Mouse (Mus musculus) heart, embryonic 13.5 days (tissue): ENCODE measurements at regions not wholly inside any gene's neighbourhood (a gene's known extent, or its start where the extent isn't known, plus 50 kb on each side); places are given as distances from the start of the nearest gene placed in this dataset.
A peak's percentile ranks its signal among the peaks of the same experiment; 100 is the strongest.

Source experiments
- ATAC-seq: fragments of 200-750 bp; cut with Nextera tagmentation; 2 replicates; pipeline ENCODE4 v1.8.0; 2017; ENCODE audit warnings: moderate TSS enrichment; ENCODE audit not compliant: insufficient number of reproducible peaks, low FRiP score, low TSS enrichment; ENCODE audit errors: extremely low read depth
- H3K27ac ChIP-seq: fragments of 300-500 bp; sonication (generic); replicated peaks from 2 replicates; pipeline ENCODE4 v1.5.1; 2015; ENCODE audit warnings: moderate library complexity, mild to moderate bottlenecking, inconsistent platforms
- H3K27me3 ChIP-seq: fragments of 300-500 bp; sonication (generic); replicated peaks from 2 replicates; pipeline ENCODE4 v1.6.1; 2015; ENCODE audit warnings: mild to moderate bottlenecking, inconsistent platforms
- H3K36me3 ChIP-seq: fragments of 300-500 bp; sonication (generic); 2 replicates; pipeline ENCODE4 v1.6.1; 2015; ENCODE audit warnings: mild to moderate bottlenecking, inconsistent platforms
- H3K4me1 ChIP-seq: fragments of 300-500 bp; sonication (generic); 2 replicates; pipeline ENCODE4 v1.6.1; 2015; ENCODE audit warnings: inconsistent platforms
- H3K4me2 ChIP-seq: fragments of 300-500 bp; sonication (generic); 2 replicates; pipeline ENCODE4 v1.6.1; 2015; ENCODE audit warnings: inconsistent platforms, mild to moderate bottlenecking, moderate library complexity
- H3K4me3 ChIP-seq: fragments of 300-500 bp; sonication (generic); 2 replicates; pipeline ENCODE4 v1.5.1; 2015; ENCODE audit warnings: moderate library complexity, mild to moderate bottlenecking, inconsistent platforms
- H3K9ac ChIP-seq: fragments of 300-500 bp; sonication (generic); 2 replicates; pipeline ENCODE4 v1.6.1; 2015; ENCODE audit warnings: inconsistent platforms, mild to moderate bottlenecking, moderate library complexity
- H3K9me3 ChIP-seq: fragments of 300-500 bp; sonication (generic); 2 replicates; pipeline ENCODE4 v1.6.1; 2016; ENCODE audit warnings: inconsistent platforms
- WGBS: fragments of 180-500 bp; shearing (Covaris S2); methylation state at CpG from one replicate; pipeline ENCODE4 v1.1.7; 2015; ENCODE audit warnings: mixed read lengths; 5-methylcytosine and 5-hydroxymethylcytosine counted together

GRCm38 (mm10) chr13:102275296-102275695 is 418.1 kb upstream of the Cd180 start:
- Histone ChIP-seq H3K36me3 (no peaks in the 10 kb centered on the region), H3K27me3 (no peaks in the 10 kb centered on the region), H3K27ac (no peak overlapping the region), H3K4me2 (no peak overlapping the region), H3K9ac (no peak overlapping the region), H3K4me1 (no peaks in the 10 kb centered on the region), H3K9me3 (no peaks in the 10 kb centered on the region), H3K4me3 (no peak overlapping the region)
- ATAC-seq, result no peak
- WGBS, result 85% methylated on average over 2 of the region's 2 CpGs

- Histone ChIP-seq H3K4me2 (no peak overlapping the region), H3K9ac (no peak overlapping the region), H3K36me3 (no peaks in the 10 kb centered on the region), H3K27ac (no peak overlapping the region), H3K4me1 (no peaks in the 10 kb centered on the region), H3K27me3 (no peaks in the 10 kb centered on the region), H3K9me3 (no peaks in the 10 kb centered on the region), H3K4me3 (no peak overlapping the region)
- ATAC-seq, result no peak
Measured at GRCm38 (mm10) chr13:102276885-102277284, 416.5 kb upstream of the Cd180 start.

GRCm38 (mm10) chr13:102280198-102280597 is 413.2 kb upstream of the Cd180 start:
- H3K9me3 ChIP-seq, result no peaks in the 10 kb centered on the region
- no peaks in the 10 kb centered on the region for H3K4me1 ChIP-seq
- no peak overlapping the region for H3K9ac ChIP-seq
- no peak for ATAC-seq
- 79% methylated on average over 3 of the region's 3 CpGs for whole genome bisulfite sequencing
- no peaks in the 10 kb centered on the region for H3K27me3 ChIP-seq
- H3K4me3 ChIP-seq, result no peak overlapping the region
- H3K4me2 ChIP-seq, result no peak overlapping the region
- no peak overlapping the region for H3K27ac ChIP-seq
- H3K36me3 ChIP-seq, result no peaks in the 10 kb centered on the region

- 68% methylated on average over 2 of the region's 2 CpGs for WGBS
- H3K4me2 ChIP-seq, result no peak overlapping the region
- no peak overlapping the region for H3K9ac ChIP-seq
- no peaks in the 10 kb centered on the region for H3K9me3 ChIP-seq
- no peaks in the 10 kb centered on the region for H3K36me3 ChIP-seq
- no peak overlapping the region for H3K27ac ChIP-seq
- no peaks in the 10 kb centered on the region for H3K4me1 ChIP-seq
- ATAC-seq, result no peak
- no peaks in the 10 kb centered on the region for H3K27me3 ChIP-seq
- no peak overlapping the region for H3K4me3 ChIP-seq
Measured at GRCm38 (mm10) chr13:102294451-102294850, 398.9 kb upstream of the Cd180 start.

GRCm38 (mm10) chr13:102295079-102295478 is 398.3 kb upstream of the Cd180 start:
- Histone ChIP-seq H3K4me1 (no peaks in the 10 kb centered on the region), H3K27ac (no peak overlapping the region), H3K27me3 (no peaks in the 10 kb centered on the region), H3K36me3 (no peaks in the 10 kb centered on the region), H3K9ac (no peak overlapping the region), H3K9me3 (no peaks in the 10 kb centered on the region), H3K4me2 (no peak overlapping the region), H3K4me3 (no peak overlapping the region)
- no peak for ATAC-seq
- WGBS, result 68% methylated on average over 11 of the region's 11 CpGs

- ATAC-seq, result no peak
- WGBS, result 79% methylated on average over 2 of the region's 2 CpGs
- Histone ChIP-seq H3K4me1 (no peaks in the 10 kb centered on the region), H3K9ac (no peak overlapping the region), H3K9me3 (no peaks in the 10 kb centered on the region), H3K36me3 (no peaks in the 10 kb centered on the region), H3K27me3 (no peaks in the 10 kb centered on the region), H3K27ac (no peak overlapping the region), H3K4me3 (no peak overlapping the region), H3K4me2 (no peak overlapping the region)
Measured at GRCm38 (mm10) chr13:102307983-102308382, 385.4 kb upstream of the Cd180 start.

- Histone ChIP-seq H3K9ac (no peak overlapping the region), H3K27me3 (no peaks in the 10 kb centered on the region), H3K4me1 (no peaks in the 10 kb centered on the region), H3K27ac (no peak overlapping the region), H3K4me3 (no peak overlapping the region), H3K9me3 (no peaks in the 10 kb centered on the region), H3K36me3 (no peaks in the 10 kb centered on the region), H3K4me2 (no peak overlapping the region)
- 38% methylated on average over 3 of the region's 3 CpGs for WGBS
- ATAC-seq, result no peak
Measured at GRCm38 (mm10) chr13:102312096-102312495, 381.3 kb upstream of the Cd180 start.

GRCm38 (mm10) chr13:102315921-102316692 is 377.3 kb upstream of the Cd180 start:
- no peak for ATAC-seq
- 75% methylated on average over 3 of the region's 3 CpGs for WGBS
- peaks cover 16% of the 10 kb centered on the region for H3K4me1 ChIP-seq

GRCm38 (mm10) chr13:102318891-102319404 is 374.4 kb upstream of the Cd180 start:
- WGBS, result 60% methylated on average over 4 of the region's 4 CpGs
- ATAC-seq, result no peak

More at GRCm38 (mm10) chr13:102315921-102316692, 377.3 kb upstream of the Cd180 start:
- Histone ChIP-seq H3K27me3 (no peaks in the 10 kb centered on the region), H3K36me3 (no peaks in the 10 kb centered on the region), H3K9me3 (no peaks in the 10 kb centered on the region), H3K4me2 (no peak overlapping the region), H3K9ac (no peak overlapping the region), H3K4me3 (no peak overlapping the region), H3K27ac (no peak overlapping the region)

GRCm38 (mm10) chr13:102319453-102319852 is 373.9 kb upstream of the Cd180 start:
- WGBS, result 22% methylated on average over 2 of the region's 2 CpGs
- H3K4me2 ChIP-seq, result no peak overlapping the region
- 0 out of 2 replicates have a peak, but pooled peaks have one; percentile 14 for ATAC-seq
- H3K36me3 ChIP-seq, result no peaks in the 10 kb centered on the region
- peaks cover 28% of the 10 kb centered on the region for H3K4me1 ChIP-seq
- no peaks in the 10 kb centered on the region for H3K9me3 ChIP-seq
- H3K9ac ChIP-seq, result no peak overlapping the region
- H3K4me3 ChIP-seq, result no peak overlapping the region
- no peaks in the 10 kb centered on the region for H3K27me3 ChIP-seq
- H3K27ac ChIP-seq, result peak overlapping the region; percentile 68

More at GRCm38 (mm10) chr13:102318891-102319404, 374.4 kb upstream of the Cd180 start:
- H3K4me3 ChIP-seq, result no peak overlapping the region
- no peak overlapping the region for H3K4me2 ChIP-seq
- H3K9ac ChIP-seq, result no peak overlapping the region
- H3K27ac ChIP-seq, result peak overlapping the region; percentile 68
- H3K27me3 ChIP-seq, result no peaks in the 10 kb centered on the region
- no peaks in the 10 kb centered on the region for H3K9me3 ChIP-seq
- H3K36me3 ChIP-seq, result no peaks in the 10 kb centered on the region
- peaks cover 25% of the 10 kb centered on the region for H3K4me1 ChIP-seq

GRCm38 (mm10) chr13:102323876-102324275 is 369.5 kb upstream of the Cd180 start:
- H3K4me2 ChIP-seq, result no peak overlapping the region
- no peaks in the 10 kb centered on the region for H3K9me3 ChIP-seq
- no peak overlapping the region for H3K27ac ChIP-seq
- H3K9ac ChIP-seq, result no peak overlapping the region
- ATAC-seq, result no peak
- H3K4me3 ChIP-seq, result no peak overlapping the region
- no peaks in the 10 kb centered on the region for H3K36me3 ChIP-seq
- H3K27me3 ChIP-seq, result no peaks in the 10 kb centered on the region
- peaks cover 36% of the 10 kb centered on the region for H3K4me1 ChIP-seq
- WGBS, result 86% methylated on average over 3 of the region's 3 CpGs

GRCm38 (mm10) chr13:102326003-102326402 is 367.4 kb upstream of the Cd180 start:
- Histone ChIP-seq H3K4me1 (peaks cover 22% of the 10 kb centered on the region), H3K9ac (no peak overlapping the region), H3K27me3 (no peaks in the 10 kb centered on the region), H3K27ac (no peak overlapping the region), H3K9me3 (no peaks in the 10 kb centered on the region), H3K36me3 (no peaks in the 10 kb centered on the region), H3K4me2 (no peak overlapping the region), H3K4me3 (no peak overlapping the region)
- WGBS, result 16% methylated on average over 2 of the region's 2 CpGs
- ATAC-seq, result no peak
